Mouse (Mus musculus) cortical plate, adult 2 months (tissue): ENCODE measurements at regions not wholly inside any gene's neighbourhood (a gene's known extent, or its start where the extent isn't known, plus 50 kb on each side); places are given as distances from the start of the nearest gene placed in this dataset.

ENCODE experiments used
- CTCF ChIP-seq: fragments of 200-500 bp; IDR thresholded peaks from 2 replicates; pipeline ENCODE4 v1.5.1; 2011; ENCODE audit warnings: mild to moderate bottlenecking, control low read depth, low read length; ENCODE audit not compliant: insufficient read depth; ENCODE audit errors: extremely low read depth
- POLR2A ChIP-seq: fragments of 200-500 bp; IDR thresholded peaks from 2 replicates; pipeline ENCODE4 v1.6.1; 2011; ENCODE audit warnings: mild to moderate bottlenecking, low read length, control low read depth; ENCODE audit not compliant: insufficient read depth; ENCODE audit errors: extremely low read depth

DNA sequence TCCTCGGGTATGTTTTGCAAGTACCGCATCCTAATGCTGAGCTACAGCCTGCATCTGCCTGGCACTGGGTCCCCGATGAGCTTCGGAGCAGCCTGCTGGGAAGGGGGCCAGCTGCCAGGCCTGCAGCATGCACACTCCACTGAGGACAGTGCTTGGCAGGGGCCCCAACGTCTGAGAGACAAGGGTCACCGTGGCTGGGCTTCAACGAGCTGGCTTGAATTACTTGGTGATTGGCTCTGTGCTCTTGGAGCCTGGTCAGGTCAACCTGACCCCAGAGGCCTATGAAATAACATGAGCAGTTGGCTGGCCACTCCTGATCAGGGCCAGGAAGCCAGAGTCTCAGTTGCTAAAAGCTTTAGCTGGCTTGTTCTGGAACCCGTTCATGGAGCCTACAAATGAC is 227.5 kb downstream of the Rybp start:
- no peak for TF ChIP-seq POLR2A
- no peak for TF ChIP-seq CTCF
